Mouse (Mus musculus) midbrain, postnatal 0 days (tissue): ENCODE measurements around the gene Selenoh. TPM values are rescaled to one million over a fixed set of nuclear protein-coding genes. Genes with fewer than 3 reads are reported as not detected.
"Not testable (repeated sequence)": the region's sequence is repeated elsewhere in the genome, so short reads cannot be mapped to it uniquely, and the experiment has no call there.

Source experiments
- ATAC-seq: fragments of 200-750 bp; cut with Nextera tagmentation; 2 replicates; pipeline ENCODE4 v1.8.0; 2017; ENCODE audit warnings: moderate number of reproducible peaks, mild to moderate bottlenecking, moderate TSS enrichment, moderate library complexity; ENCODE audit not compliant: low FRiP score
- DNase-seq: peaks from one replicate; pipeline ENCODE4 v3.0.0-alpha.2; 2015; ENCODE audit warnings: low spot score
- H3K27ac ChIP-seq: fragments of 300-500 bp; sonication (generic); 2 replicates; pipeline ENCODE4 v1.5.1; 2014; ENCODE audit warnings: low read depth, mild to moderate bottlenecking, low read length, mixed read lengths
- H3K27me3 ChIP-seq: fragments of 300-500 bp; sonication (generic); 2 replicates; pipeline ENCODE4 v1.6.1; 2014; ENCODE audit warnings: low read length, control low read depth, mixed read lengths; ENCODE audit not compliant: insufficient read depth
- H3K36me3 ChIP-seq: fragments of 300-500 bp; sonication (generic); 2 replicates; pipeline ENCODE4 v1.6.1; 2014; ENCODE audit warnings: low read length, control low read depth, mixed read lengths; ENCODE audit not compliant: insufficient read depth
- H3K4me1 ChIP-seq: fragments of 300-500 bp; sonication (generic); 2 replicates; pipeline ENCODE4 v1.6.1; 2014; ENCODE audit warnings: mild to moderate bottlenecking, control low read depth, antibody characterized with exemption, low read length, mixed read lengths; ENCODE audit not compliant: insufficient read depth
- H3K4me2 ChIP-seq: fragments of 300-500 bp; sonication (generic); 2 replicates; pipeline ENCODE4 v1.6.1; 2014; ENCODE audit warnings: low read depth, mild to moderate bottlenecking, low read length, mixed read lengths; ENCODE audit not compliant: poor library complexity, severe bottlenecking
- H3K4me3 ChIP-seq: fragments of 300-500 bp; sonication (generic); 2 replicates; pipeline ENCODE4 v1.5.1; 2014; ENCODE audit warnings: low read depth, mild to moderate bottlenecking, low read length, moderate library complexity
- H3K9ac ChIP-seq: fragments of 300-500 bp; sonication (generic); replicated peaks from 2 replicates; pipeline ENCODE4 v1.6.1; 2014; ENCODE audit warnings: mild to moderate bottlenecking, low read length, moderate library complexity, mixed read lengths; ENCODE audit not compliant: poor library complexity, severe bottlenecking
- H3K9me3 ChIP-seq: fragments of 300-500 bp; sonication (generic); 2 replicates; pipeline ENCODE4 v1.6.1; 2016; ENCODE audit warnings: low read length, control low read depth
- CTCF ChIP-seq: IDR thresholded peaks from 2 replicates; pipeline ENCODE4 v1.5.1; 2016; ENCODE audit warnings: antibody characterized with exemption, mild to moderate bottlenecking
- WGBS: fragments of 180-500 bp; shearing (Covaris S2); extraction: QIAGEN DNeasy Blood & Tissue Kit; methylation state at CpG from one replicate; pipeline ENCODE4 v1.1.7; 2014; 5-methylcytosine and 5-hydroxymethylcytosine counted together
- polyA plus RNA-seq: library from polyadenylated mRNA; unstranded; fragments of >200 nt; fragmentation: Nextera tagmentation; extraction: Ambion mirVana; gene quantifications from 2 replicates; pipeline ENCODE4 v1.2.1, GENCODE M21; 2015
- total RNA-seq: library from RNA; depleted of rRNA; stranded (reverse); fragments of >200 nt; gene quantifications from 2 replicates; pipeline ENCODE4 v1.2.3, GENCODE M21; 2014

Gene Selenoh
- total and polyA plus RNA-seq, 2 experiments from 2014 or later: 211 to 269 TPM

GRCm38 (mm10) chr2:84677968-84678880 is 7.7 kb upstream of the Selenoh start, which contains the start of the genes Gm28635 and Med19:
Gene Gm28635 (minus strand): TSS chr2:84678041.
Gene Med19 (plus strand): TSS chr2:84678402.
- Histone ChIP-seq H3K27me3 (no peaks in the 10 kb centered on the region), H3K9me3 (no peaks in the 10 kb centered on the region), H3K36me3 (peaks cover 15% of the 10 kb centered on the region), H3K4me1 (peaks cover 9% of the 10 kb centered on the region; the same call in 1 of the 2 replicates), H3K4me3 (peak within 1 kb of the TSS; percentile 97), H3K4me2 (peak within 1 kb of the TSS; percentile 70), H3K9ac (peak within 1 kb of the TSS; percentile 69), H3K27ac (peak within 1 kb of the TSS; percentile 78)
- DNase-seq (peak; percentile 100), ATAC-seq (peak; percentile 100)
- peak; percentile 1 for TF ChIP-seq CTCF
- under 1% methylated on average over 44 of the region's 44 CpGs for WGBS

GRCm38 (mm10) chr2:84677270-84677967 is 6.8 kb upstream of the Selenoh start:
- peak overlapping the region; percentile 97 for H3K4me3 ChIP-seq
- DNase-seq: peak; percentile 62
- H3K9me3 ChIP-seq: no peaks in the 10 kb centered on the region
- WGBS: 10% methylated on average over 22 of the region's 22 CpGs
- H3K36me3 ChIP-seq: peaks cover 21% of the 10 kb centered on the region
- H3K9ac ChIP-seq: peak overlapping the region; percentile 69
- peak overlapping the region; percentile 78 for H3K27ac ChIP-seq
- H3K27me3 ChIP-seq: no peaks in the 10 kb centered on the region
- H3K4me2 ChIP-seq: peak overlapping the region; percentile 64
- peak; percentile 75 for ATAC-seq
- peaks cover 9% of the 10 kb centered on the region; the same call in 1 of the 2 replicates for H3K4me1 ChIP-seq
- TF ChIP-seq CTCF: peak; percentile 72

- not testable (repeated sequence) for H3K4me3 ChIP-seq, H3K27me3 ChIP-seq, H3K27ac ChIP-seq, H3K4me1 ChIP-seq, H3K9me3 ChIP-seq, H3K4me2 ChIP-seq, H3K9ac ChIP-seq, ATAC-seq, DNase-seq
- H3K36me3 ChIP-seq: peaks cover 22% of the 10 kb centered on the region
- WGBS: 62% methylated on average over 4 of the region's 5 CpGs
Measured at GRCm38 (mm10) chr2:84671535-84671934, 965 bp upstream of the Selenoh start.

GRCm38 (mm10) chr2:84669828-84670568 is 572 bp downstream of the Selenoh start:
- peak overlapping the region; percentile 61 for H3K4me2 ChIP-seq
- no peaks in the 10 kb centered on the region for H3K27me3 ChIP-seq
- H3K36me3 ChIP-seq: peaks cover 18% of the 10 kb centered on the region
- TF ChIP-seq CTCF: no peak
- peak overlapping the region; percentile 84 for H3K9ac ChIP-seq
- no peaks in the 10 kb centered on the region for H3K9me3 ChIP-seq
- peak; percentile 55 for DNase-seq
- H3K27ac ChIP-seq: peak overlapping the region; percentile 89
- no peaks in the 10 kb centered on the region for H3K4me1 ChIP-seq
- H3K4me3 ChIP-seq: peak overlapping the region; percentile 77
- ATAC-seq: peak; percentile 76
- 3% methylated on average over 38 of the region's 39 CpGs for WGBS

GRCm38 (mm10) chr2:84666081-84666480 is 4.5 kb downstream of the Selenoh start:
- no peak for TF ChIP-seq CTCF
- Histone ChIP-seq H3K27ac (no peak overlapping the region), H3K9me3 (no peaks in the 10 kb centered on the region), H3K4me2 (no peak overlapping the region), H3K36me3 (no peaks in the 10 kb centered on the region), H3K4me1 (no peaks in the 10 kb centered on the region), H3K9ac (no peak overlapping the region), H3K4me3 (no peak overlapping the region), H3K27me3 (no peaks in the 10 kb centered on the region)
- 70% methylated on average over 12 of the region's 12 CpGs for WGBS
- ATAC-seq (no peak), DNase-seq (no peak)
